Mouse (Mus musculus) ES-CJ7 (cell line): ENCODE measurements at regions not wholly inside any gene's neighbourhood (a gene's known extent, or its start where the extent isn't known, plus 50 kb on each side); places are given as distances from the start of the nearest gene placed in this dataset.

Source experiments
- DNase-seq: peaks from one replicate; pipeline ENCODE4 v3.0.0; 2011; ENCODE audit warnings: low read depth, low spot score

DNA sequence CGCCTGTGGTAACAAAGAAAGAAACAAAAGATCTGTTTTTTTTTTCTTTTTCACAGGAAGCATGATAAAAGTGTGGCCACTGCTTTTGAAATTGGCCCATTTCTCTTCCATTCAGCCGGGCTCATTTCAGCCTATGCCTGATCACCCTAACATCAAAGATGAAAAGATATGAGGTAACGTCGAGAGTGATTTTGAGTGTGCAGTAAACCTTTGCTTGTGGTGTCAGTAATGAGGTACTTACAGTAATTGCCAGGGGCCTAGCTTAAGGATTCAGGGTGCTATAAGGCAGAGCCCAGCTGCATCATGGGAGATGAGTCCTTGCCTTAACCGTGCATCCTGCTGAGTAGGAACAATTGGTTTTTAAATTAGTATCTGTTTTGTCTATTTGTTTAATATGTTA lies 354.2 kb downstream of the Ice1 start:
- DNase-seq, result no peak

DNA sequence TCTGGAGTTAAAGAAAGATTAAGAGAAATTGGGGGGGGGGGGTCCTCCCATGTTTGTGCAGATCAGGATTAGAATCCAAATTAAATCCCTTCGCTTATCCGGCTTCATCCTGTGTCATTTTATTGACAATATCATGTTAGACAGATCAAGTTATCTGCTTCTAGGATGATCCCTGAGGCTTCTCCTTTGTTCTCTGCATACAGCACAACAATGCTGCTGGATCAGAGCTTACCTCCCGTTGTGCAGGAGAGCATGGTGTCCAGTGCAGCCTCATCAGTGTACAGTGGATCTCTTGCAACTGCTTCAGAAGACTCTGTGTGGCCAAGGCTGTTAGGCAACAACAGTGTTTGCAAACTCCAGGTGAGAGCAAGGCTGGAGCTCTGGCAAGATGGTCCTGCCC lies 344.7 kb downstream of the Ice1 start:
- DNase-seq, result no peak

DNA sequence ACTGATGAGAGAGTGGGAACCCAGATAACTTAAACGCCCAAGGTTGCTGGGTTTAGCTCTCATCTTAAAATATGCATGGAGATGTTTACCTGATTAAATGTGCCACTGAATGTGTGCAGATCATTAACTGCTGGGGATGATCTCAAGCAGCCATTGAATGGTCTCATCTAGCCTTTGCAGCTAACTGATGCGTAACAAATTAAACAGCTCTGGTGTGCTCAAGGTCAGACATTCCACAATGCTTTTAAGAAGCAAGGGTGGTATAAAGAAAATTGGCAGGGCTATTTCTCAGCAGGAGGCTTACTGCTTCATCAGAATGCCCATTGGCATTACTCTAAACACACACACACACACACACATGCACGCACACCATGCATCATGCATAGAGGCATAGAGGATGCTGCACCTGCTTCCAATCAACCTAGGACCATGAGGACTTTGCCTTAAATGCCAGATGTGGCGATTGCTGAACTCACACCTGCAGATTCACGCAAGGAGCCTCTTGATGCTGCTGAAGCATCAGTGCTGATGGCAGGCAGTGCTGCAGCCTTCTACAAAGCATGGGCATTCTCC lies 333.4 kb downstream of the Ice1 start:
- DNase-seq, result no peak

DNA sequence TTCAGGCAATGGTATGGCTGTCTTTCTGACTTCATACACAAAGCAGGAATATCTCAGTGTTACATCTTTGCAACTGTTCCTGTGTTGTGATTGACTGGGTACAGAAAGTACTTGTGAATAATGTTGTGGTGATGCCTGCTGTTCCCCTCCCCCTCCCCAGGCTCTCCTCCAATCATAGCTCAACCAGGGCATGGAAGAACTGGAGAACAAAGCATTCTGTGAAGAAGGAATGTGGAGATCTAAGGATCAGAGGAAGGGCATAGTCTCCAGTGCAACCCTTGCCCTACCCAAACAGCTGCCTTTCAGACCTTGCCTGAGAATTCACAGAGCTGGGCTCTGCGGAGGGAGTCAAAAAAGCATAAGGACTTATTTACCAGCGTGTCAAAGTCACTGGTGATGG lies 326.9 kb downstream of the Ice1 start:
- peak; percentile 3 for DNase-seq

DNA sequence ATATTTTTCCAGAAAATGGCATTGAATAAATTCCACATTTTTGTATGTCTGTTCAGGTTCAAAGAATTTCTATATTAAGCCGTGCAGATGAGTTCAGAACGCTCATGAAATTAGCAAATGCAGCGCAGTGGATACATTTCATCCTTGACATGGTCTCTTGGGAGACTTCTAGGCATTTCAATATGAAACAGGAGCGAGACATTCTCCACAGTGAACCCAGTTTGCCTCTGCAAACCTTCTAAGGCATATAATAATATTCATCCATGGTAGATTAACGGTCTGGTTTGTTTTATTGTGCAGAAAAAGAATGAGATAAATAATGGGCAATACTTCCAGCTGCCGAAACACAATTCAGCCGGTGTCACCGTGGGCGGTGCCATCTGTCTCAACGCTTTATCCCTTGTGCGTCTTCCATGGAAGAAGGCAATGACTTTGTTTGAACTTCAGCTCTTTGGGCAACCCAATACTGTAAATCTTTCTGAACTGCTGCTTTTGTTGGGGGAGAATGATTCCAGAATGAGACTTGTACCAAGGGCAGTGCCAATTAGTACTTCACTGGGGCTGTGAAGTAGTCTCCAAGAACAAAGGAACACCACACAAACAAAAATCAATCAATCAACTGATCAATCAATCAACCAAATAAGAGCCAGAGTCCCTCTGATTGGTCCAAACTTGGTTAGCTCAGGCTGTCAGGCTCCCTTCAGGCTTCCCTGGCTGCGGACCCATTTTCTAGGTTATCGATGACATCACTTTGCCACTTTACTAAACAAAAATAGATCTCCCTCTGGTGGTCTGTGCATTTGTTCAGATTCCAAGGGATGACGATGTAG lies 326.0 kb downstream of the Ice1 start:
- no peak for DNase-seq

DNA sequence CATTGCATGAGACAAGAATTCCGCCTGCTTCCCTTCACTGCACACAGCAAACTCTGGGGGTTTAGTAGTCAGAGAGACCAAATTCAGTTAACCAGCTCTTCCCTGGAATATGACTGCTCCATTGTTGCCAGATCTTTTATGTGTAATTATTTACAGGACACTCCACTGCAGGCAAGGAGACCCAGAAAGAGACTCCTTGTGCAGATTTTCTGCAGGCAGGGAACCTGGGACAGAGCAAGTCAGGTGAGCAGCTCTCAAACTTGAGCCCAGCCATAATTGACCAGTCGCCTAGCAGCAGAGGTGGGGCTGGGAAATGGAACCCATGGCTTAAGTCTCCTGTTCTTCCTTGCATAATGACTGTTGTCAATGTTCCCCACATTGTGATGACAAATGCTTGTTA lies 324.2 kb downstream of the Ice1 start:
- DNase-seq, result no peak

DNA sequence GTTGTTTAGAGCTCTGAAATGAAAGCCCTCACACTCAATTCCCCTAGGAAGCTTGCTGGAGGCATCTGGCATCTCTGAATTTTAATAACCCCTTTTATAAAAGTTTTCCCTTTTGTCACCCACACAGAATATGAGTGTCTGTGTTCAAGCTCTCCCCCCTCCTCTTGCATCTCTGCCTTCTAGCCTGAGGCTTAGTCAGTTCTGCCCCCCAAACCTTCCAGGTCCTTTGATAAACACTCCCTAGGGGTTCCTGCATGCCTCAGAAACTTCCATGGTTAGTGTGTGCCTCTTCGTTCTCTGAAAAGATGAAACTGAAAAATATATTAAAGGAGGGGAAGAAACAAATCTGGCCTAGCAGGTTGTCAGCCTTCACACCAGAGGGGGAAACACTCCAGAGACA lies 313.9 kb downstream of the Ice1 start:
- no peak for DNase-seq

DNA sequence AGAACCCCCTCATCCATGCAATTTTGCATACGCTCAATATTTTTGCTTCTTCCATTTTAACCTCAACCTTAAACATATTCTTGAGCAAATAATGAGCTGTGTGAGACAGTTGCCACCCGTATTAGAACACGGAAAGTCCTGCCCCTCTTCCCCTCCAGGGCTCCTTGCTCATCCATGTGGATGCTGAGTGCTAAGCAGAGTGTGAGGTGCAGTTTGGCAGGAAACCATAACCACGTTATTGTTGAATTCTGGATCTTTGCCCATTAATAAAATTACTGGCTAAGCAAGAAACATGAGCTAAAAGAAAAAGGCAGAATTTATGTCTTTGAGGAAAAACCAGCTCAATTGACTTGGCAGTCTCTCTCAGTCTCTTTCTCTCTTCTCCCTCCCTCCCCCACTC lies 301.4 kb downstream of the Ice1 start:
- no peak for DNase-seq

DNA sequence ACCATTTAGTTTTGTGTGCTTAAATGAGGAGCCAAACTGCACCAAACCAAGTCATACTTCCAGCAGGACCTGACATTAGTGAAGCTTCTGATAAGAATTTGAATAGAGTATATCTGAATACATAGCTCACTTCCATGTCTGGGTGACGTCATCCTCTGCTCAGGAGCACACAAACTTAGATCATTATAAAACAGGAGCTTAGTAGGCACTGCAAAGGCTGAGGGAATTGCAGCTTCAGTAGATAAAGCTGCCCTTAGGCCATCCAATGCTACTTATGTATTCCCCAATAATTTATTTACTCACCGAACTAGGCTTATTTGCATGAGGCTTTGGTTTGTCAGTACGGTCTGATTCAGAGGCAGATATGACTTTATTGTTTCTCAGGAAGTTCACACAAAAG lies 297.0 kb downstream of the Ice1 start:
- no peak for DNase-seq

DNA sequence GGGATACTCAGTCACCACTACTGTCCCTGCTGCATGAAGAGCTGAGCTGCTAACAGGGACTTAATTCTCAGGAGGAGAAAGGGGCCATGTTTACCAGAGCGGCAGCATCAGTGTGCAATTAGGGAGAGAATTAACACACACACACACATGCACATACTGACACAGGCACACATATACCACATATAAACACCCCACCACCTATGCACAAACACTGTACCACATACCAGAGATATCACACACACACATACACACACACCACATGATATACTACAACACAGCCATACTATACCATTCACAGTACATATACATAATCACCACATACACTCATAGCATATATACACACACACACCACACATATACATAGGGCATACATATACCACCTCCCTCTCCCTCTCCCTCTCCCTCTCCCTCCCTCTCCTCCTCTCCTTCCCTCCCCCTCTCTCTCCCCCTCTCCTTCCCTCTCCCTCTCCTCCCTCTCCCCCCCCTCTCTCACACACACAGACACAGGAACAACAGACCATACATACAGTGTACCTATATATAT lies 294.2 kb downstream of the Ice1 start:
- no peak for DNase-seq

DNA sequence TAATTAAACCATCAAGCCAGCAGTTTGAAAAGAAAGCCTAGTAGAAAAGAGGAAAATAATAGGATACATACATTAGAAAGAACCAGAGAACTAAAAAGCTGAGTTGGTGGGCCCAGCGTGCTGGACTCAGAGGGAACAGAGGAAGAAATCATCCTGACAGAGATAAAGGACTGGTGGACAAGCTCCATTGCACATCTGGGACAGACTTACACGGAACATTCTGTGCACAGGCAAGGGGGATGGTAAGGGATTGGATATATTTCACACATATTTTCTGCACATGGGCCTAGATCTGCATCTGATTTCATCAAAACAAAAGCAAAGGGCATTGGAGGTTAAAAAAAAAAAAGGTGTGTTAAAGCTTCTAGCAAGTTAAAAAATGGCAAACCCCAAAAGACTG lies 293.5 kb downstream of the Ice1 start:
- DNase-seq, result no peak

DNA sequence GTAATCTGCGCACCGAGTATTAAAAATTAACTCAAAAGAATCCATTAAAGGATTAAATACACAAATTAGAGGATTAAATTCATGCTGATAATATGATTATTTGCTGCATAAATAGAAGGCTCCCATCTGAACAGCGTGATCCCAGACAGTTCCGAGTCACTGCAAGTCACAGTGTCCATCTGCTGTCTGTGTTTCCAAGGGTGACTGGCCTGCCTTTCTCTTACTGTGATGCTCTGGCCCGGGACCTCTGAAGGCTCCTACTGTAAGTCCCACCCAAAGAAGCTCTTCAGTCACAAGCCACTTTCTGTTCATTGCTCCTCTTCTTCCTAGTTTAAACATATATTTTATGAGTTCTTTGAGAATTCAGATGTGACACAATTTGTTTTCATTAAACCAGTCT lies 293.1 kb downstream of the Ice1 start:
- DNase-seq, result no peak

DNA sequence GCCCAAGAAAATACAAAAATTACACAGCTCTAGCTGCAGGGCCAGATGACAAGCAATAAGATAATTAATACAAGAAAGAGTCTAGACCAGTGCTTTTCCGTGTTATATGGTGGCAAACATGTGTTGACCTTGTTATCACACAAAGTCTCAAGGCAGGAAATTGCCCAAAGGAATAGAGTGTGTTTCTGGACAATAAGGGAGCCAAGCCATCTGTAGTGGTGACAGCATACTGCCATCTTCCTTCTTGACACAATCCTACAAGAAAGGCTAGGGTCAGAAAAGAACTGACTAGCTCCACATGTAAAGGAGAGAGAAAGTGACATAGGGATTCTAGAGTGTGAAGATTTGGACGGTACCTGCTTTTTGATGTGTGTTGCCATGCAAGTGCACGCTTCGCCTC lies 289.0 kb downstream of the Ice1 start:
- DNase-seq, result no peak

DNA sequence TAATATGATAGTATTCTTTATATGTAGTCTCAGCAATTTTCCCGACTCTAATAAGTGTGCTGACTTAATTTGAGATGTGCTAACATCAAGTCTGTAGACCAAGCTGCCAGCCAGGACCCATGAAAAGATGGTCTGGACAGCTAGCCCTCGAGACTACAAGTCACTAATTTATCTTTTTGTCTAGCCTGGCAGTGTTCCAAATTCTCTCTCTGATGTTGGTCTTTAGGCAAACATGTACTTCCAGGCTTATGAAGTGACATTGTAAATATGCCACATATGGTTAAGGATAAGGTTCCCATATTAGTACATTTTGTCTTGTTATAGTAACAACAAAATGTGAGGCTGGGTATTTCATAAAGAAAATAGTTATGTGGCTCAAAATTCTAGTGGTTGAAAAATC lies 288.5 kb downstream of the Ice1 start:
- DNase-seq, result no peak

DNA sequence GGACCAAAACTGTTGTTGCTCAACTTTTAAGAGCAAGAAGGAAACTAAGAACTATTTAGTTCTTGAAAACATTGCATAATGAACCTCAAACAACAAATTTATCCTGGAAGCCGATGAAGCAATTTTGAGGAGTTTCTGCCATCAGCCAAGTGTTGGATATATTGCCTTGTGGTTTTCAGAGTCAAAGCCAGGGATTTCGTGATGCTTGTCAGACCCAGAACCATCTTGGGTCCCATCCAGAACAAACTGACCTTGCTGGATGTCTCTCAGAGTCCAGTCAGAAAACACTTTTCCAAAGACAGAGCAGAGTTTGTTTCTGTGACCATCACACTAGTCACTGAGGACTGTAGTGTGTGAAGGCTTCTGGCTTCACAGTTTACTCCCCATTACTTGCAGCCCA lies 267.8 kb downstream of the Ice1 start:
- no peak for DNase-seq

DNA sequence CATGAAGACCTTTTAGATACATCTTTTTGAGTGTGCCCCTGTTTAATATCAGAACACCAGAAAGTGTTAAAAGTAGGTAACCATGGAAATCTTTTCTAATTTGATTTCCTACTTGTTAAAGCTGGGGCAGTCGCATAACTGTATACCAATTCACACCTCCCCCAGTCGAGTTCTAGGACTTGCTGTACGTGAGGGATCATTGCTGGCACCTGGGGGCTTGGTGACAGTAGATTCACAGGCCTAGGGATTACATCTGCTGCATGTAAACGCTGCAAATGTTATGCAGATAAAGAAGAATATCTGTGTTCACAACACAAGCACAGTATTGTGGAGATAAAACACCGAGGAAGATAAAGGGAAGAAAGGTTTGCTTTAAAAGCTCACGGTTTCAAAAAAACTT lies 256.7 kb downstream of the Ice1 start:
- no peak for DNase-seq

DNA sequence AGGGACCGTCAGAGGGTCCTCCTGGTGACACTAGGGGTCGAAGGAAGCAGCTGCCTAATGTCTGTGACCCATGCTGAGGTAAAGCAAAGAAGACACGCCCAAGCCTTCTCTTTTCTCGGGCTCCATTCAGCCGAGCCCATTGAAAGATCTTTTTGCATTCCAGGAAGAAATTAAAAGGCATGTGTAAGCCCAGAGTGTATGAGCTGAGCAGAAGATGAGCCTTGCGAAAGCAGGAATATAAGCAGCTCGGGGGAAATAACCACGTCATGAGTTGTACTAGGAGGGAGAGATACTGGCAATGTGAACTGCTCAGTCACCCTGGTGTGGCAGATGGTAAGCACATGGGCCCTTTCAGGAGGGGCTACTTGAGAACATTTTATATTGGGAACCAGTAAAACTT lies 252.1 kb downstream of the Ice1 start:
- no peak for DNase-seq

DNA sequence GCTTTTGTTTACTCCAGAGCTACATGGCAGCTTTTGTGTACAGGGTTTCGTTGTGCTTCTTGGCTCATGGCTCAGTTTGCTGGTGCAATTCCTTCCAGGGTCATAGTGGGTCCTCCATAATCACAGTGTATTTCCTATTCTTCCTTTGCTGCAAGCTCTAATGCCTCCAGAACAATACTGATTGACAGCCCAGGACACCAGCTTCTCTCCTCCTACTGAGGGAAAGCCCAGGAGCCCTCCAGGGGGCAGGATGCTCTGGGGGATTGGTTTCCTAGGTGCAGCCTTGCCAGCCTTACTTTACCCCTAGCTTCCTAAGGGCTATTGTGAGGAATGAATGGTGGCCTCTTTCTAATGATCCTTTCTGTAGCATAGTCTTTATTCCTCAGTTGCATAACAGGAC lies 224.6 kb downstream of the Ice1 start:
- DNase-seq, result no peak

DNA sequence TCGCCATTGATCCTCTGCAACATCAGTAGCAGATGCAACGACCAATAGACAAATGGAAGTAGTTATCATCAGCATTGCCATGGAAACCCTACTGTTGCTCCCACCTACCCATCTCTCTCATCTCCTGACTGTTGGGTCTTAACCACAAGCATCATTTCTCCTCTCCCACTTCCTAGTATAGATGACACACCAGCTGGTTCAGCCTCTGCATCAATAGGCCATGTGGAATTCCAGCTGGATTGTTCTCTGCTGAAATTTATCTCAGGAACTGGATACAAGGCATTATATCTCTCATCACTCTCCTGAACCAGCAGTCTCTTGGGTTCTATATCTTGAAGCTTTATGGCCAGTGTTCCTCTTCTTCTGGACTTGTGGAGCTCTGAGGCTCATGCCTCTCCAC lies 219.3 kb downstream of the Ice1 start:
- no peak for DNase-seq

DNA sequence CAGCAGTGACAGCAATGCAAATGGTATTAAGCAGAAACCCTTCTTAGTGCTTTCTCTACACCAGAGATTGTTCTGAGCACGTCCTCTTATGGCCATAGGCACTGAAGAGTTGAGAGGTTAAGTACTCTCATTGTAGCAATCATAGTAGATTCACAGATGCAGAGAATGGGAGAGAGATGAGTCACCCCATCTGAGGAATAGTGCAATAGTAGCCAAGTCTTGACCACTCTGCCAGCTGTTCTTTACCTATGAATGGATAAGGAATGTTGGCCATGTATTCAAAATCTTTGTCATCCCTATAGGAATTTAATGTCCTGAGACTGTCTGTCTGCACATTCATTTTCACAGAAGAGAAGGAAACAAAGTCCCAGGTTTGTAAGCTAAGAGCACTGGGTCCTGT lies 198.0 kb downstream of the Ice1 start:
- DNase-seq, result no peak

DNA sequence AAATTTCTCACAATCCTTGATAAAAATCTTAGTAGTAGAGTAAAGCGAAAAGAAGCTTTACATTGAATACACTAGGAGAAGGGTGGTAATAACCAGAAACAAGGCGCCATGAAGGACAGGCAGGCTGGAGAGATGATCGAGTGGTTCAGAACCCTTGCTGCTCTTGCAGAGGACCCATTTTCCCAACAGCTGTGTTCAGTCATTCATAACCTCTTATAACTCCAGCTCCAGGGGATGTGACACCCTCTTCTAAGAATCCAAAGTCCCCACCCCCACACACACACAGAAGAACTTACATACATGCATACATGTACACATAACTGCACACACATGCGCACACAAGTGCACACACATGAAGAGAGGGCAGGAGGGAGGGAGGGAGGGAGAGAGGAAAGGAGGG lies 190.5 kb downstream of the Ice1 start:
- DNase-seq, result no peak

DNA sequence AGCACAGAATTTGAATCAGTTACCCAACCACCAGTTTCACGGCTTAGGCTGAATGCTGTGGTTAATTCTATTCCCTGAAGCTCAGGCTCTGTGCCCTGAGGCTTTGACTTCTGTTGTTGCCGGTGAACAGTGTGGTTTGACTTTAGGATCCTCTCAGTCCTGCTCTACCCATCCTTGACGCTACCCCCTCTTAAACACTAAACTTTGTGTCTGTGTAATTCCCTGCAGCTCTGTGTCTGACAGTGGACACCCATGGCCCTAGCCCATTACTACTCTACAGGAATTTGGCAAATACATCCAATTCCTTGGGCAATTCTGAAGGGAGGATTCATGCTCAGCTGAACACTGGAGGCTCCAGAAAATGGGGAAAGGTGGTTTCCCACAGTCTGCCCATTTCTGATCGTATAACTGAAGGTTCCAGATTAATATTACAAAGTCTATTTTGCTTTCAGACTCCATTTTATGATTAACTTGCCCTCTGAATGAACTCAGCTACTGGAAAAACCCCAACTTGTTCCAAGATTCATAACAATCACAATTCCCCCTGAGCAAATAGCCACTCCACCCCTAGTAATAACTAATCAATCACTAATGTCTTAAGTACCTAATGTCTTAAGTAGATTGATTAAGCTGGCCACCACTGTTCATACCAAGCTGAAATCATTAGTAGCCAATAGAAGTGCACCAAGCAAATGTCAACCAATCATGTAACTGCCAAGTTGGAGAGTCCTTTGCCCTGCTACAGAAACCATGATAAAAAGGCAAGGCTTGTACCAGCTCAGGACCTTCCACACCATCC lies 182.6 kb downstream of the Ice1 start:
- DNase-seq, result no peak

DNA sequence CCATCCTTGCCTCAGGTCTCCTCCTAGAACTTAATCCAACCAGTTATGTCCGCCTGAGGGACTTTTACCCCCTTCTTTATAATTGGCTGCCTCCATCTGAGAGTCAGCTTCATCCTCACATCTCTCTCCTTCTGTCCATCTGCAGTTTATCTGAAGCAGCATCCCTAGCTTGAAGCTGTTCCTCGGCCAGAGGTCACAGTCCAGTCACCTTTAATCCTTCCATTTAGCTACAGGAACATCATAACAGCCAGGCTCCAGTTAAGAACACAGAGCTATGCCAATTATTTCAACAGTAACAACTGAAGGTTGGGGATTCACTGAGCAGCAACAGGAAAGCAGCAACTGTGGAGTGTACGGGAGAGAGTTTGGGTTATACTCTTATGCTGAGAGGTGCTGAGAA lies 179.0 kb downstream of the Ice1 start:
- DNase-seq, result no peak
